Mouse (Mus musculus) splenic B cell, adult 2 months (primary cell): ENCODE measurements around the gene Gm20388.
A peak's percentile ranks its signal among the peaks of the same experiment; 100 is the strongest.
"Not testable (repeated sequence)": the region's sequence is repeated elsewhere in the genome, so short reads cannot be mapped to it uniquely, and the experiment has no call there.

Experiments
- DNase-seq: peaks from one replicate; pipeline ENCODE4 v3.0.0-alpha.2; 2011; ENCODE audit warnings: low read depth, low spot score
- H3K27me3 ChIP-seq: 2 replicates; pipeline ENCODE4 v1.6.1; 2012; ENCODE audit warnings: mild to moderate bottlenecking, low read length, moderate library complexity, mixed read lengths; ENCODE audit not compliant: control insufficient read depth, poor library complexity, insufficient read depth, severe bottlenecking
- H3K36me3 ChIP-seq: 2 replicates; pipeline ENCODE4 v1.6.1; 2012; ENCODE audit warnings: mild to moderate bottlenecking, low read length, moderate library complexity, mixed read lengths; ENCODE audit not compliant: control insufficient read depth, poor library complexity, insufficient read depth, severe bottlenecking

Gm20388 gene

GRCm38 (mm10) chr8:123402730-123403326, 3492.2 kb downstream of the Gm20388 start:
- Histone ChIP-seq H3K27me3 (no peaks in the 10 kb centered on the region), H3K36me3 (peaks cover 7% of the 10 kb centered on the region)
- no peak for DNase-seq

- DNase-seq = no peak
- Histone ChIP-seq H3K36me3 (peaks cover 7% of the 10 kb centered on the region), H3K27me3 (no peaks in the 10 kb centered on the region)
Measured at GRCm38 (mm10) chr8:123404521-123404920, 3493.9 kb downstream of the Gm20388 start.

DNA sequence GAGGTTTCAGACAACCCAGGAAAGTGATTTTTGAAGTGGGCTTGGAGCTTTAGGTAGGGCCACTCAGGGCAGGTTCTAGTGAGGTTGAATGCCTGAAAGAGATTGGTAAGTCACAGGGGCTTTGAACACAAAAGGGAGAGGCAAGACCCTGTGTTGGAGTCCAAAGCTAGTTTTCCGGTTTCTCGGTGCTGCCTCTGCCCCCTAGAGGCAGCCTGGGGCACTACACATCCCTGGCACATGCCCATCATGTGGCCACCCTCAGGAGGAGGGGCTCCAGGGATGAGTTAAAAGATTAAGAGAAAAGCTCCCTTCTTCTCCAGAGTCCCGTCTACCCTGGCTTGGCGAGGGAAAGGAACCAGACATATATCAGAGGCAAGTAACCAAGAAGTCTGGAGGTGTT, 3496.1 kb downstream of the Gm20388 start, which contains the start of gene Mc1r:
Gene Mc1r, plus strand, starts transcription at position 322 of the 400 bp plus-strand sequence.
- peak; percentile 77 for DNase-seq
- Histone ChIP-seq H3K27me3 (no peaks in the 10 kb centered on the region), H3K36me3 (peaks cover 1% of the 10 kb centered on the region; the same call in 1 of the 2 replicates)

DNA sequence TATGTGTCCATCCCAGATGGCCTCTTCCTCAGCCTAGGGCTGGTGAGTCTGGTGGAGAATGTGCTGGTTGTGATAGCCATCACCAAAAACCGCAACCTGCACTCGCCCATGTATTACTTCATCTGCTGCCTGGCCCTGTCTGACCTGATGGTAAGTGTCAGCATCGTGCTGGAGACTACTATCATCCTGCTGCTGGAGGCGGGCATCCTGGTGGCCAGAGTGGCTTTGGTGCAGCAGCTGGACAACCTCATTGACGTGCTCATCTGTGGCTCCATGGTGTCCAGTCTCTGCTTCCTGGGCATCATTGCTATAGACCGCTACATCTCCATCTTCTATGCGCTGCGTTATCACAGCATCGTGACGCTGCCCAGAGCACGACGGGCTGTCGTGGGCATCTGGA, 3497.0 kb downstream of the Gm20388 start:
- DNase-seq = no peak
- H3K36me3 ChIP-seq = no peaks in the 10 kb centered on the region
- H3K27me3 ChIP-seq = peaks cover 3% of the 10 kb centered on the region; the same call in 1 of the 2 replicates

DNA sequence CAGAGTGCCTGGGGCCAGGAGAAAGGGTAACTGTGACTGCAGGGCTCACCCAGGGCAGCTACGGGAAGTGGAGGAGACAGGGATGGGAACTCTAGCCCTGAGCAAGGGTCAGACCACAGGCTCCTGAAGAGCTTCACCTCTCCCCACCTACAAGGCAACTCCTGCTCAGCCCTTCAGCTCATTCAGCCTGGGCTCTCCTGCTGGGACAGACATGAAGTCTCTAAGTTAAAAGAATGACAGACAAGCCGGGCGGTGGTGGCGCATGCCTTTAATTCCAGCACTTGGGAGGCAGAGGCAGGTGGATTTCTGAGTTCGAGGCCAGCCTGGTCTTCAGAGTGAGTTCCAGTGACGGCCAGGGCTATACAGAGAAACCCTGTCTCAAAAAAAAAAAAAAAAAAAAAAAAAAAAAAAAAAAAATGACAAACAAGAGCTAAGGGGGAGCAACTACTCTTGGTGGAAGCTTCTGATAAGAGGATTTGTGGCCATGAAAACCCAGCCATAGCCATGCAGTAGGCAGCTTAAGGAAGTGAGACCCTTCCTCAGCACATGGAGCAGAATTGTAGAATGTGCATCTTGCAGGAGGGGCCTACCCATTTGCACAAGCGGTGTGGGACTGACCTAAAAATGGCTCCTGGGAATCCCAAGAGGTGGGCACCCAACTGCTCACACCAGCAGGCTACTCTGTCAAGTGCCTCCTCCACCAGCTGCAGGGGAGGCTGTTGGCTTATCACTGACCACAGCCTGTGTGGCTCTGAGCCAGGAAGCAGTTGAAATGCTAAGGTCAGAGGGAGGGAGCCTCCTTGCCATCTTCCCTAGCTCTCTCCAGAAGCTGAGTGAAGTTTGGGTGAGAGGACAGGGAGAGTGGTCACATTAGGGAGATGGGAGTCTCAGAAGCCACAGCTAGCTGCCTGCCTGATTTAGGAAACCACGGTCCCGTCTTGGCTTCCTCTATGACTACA, 3498.2 kb downstream of the Gm20388 start:
- Histone ChIP-seq H3K36me3 (no peaks in the 10 kb centered on the region), H3K27me3 (peaks cover 3% of the 10 kb centered on the region; the same call in 1 of the 2 replicates)
- DNase-seq = no peak

GRCm38 (mm10) chr8:123410049-123410587, 3499.5 kb downstream of the Gm20388 start:
- no peaks in the 10 kb centered on the region for H3K36me3 ChIP-seq
- H3K27me3 ChIP-seq = peaks cover 3% of the 10 kb centered on the region; the same call in 1 of the 2 replicates
- no peak for DNase-seq

DNA sequence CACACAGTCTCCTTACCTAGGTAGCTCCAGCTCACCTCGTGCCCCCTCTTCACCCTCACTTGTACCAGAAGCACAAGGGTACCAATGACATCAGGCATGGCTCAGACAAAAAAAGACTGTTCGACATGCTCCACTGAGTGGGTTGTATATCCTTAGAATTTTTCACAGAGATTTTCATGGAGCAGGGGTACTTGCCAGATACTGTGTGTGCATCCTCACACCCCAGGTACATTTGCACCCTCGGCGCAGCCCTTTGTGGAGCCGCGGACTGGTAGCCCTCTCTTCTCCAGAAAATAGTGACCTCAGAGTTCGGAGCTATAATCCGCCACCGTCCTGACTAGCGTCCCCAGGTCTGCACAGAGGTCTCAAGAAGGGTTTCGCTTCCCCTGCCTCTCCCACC, 3500.1 kb downstream of the Gm20388 start:
- Histone ChIP-seq H3K27me3 (peaks cover 3% of the 10 kb centered on the region; the same call in 1 of the 2 replicates), H3K36me3 (no peaks in the 10 kb centered on the region)
- no peak for DNase-seq

GRCm38 (mm10) chr8:123411246-123411645, 3500.6 kb downstream of the Gm20388 start, which contains the start of gene Tubb3:
Gene Tubb3 (plus strand): TSS chr8:123411424.
- DNase-seq = peak; percentile 70
- Histone ChIP-seq H3K27me3 (peaks cover 3% of the 10 kb centered on the region; the same call in 1 of the 2 replicates), H3K36me3 (no peaks in the 10 kb centered on the region)

GRCm38 (mm10) chr8:123411781-123412327, 3501.2 kb downstream of the Gm20388 start:
- no peak for DNase-seq
- Histone ChIP-seq H3K36me3 (no peaks in the 10 kb centered on the region), H3K27me3 (peaks cover 3% of the 10 kb centered on the region; the same call in 1 of the 2 replicates)

- DNase-seq = peak; percentile 79
- peaks cover 3% of the 10 kb centered on the region; the same call in 1 of the 2 replicates for H3K27me3 ChIP-seq
- no peaks in the 10 kb centered on the region for H3K36me3 ChIP-seq
Measured at GRCm38 (mm10) chr8:123412560-123413170, 3502.0 kb downstream of the Gm20388 start.

DNA sequence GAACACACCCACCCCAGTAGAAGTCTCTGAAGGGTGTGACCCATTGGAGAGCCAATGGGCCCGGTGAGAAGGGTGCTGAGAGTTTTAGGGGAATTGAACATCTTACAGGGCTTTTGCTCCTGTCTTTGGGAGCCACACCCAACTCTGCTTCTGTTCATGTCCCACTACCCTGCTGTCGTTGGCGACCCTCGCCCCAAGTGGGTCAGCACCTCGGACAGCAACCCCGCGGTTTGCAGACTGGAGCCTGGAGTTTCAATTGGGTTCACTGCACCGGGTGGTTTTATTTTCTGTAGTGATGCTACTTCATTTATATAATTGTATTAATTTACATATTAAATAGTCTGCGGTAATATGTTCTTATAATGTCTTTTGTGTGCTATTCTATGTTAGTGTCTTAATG, 3503.6 kb downstream of the Gm20388 start:
- H3K27me3 ChIP-seq = peaks cover 3% of the 10 kb centered on the region; the same call in 1 of the 2 replicates
- no peaks in the 10 kb centered on the region for H3K36me3 ChIP-seq
- DNase-seq = no peak

DNA sequence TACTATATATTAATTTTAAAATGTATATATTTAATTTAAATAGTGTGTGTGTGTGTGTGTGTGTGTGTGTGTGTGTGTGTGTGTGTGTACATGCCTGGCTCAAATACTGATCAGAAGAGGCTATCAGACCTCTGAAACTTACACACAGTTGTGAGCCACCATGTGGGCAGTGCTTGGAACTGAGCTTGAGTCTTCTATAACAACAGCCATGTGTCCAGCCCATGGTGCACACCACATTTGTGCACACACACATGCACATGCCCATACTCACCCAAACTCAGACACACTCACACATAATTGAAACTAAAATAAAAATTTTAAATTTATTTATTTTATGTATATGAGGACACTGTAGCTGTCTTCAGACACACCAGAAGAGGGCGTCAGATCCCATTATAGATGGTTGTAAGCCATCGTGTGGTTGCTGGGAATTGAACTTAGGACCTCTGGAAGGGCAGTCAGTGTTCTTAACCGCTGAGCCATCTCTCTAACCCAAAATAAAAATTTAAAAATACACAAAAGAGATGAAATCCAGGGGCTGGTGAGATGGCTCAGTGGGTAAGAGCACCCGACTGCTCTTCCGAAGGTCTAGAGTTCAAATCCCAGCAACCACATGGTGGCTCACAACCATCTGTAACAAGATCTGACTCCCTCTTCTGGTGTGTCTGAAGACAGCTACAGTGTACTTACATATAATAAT, 3504.5 kb downstream of the Gm20388 start:
- not testable (repeated sequence) for H3K27me3 ChIP-seq, H3K36me3 ChIP-seq, DNase-seq

GRCm38 (mm10) chr8:123415967-123416943, 3505.6 kb downstream of the Gm20388 start:
- DNase-seq = peak; percentile 68
- Histone ChIP-seq H3K36me3 (no peaks in the 10 kb centered on the region), H3K27me3 (peaks cover 3% of the 10 kb centered on the region; the same call in 1 of the 2 replicates)
